Mouse (Mus musculus) cerebellum, adult 2 months (tissue): ENCODE measurements around the gene Sox18. TPM values are rescaled to one million over a fixed set of nuclear protein-coding genes. Genes with fewer than 3 reads are reported as not detected.

Source experiments
- DNase-seq, 2 experiments: peaks; one replicate each; pipeline ENCODE4 v3.0.0; 2021
- H3K27ac ChIP-seq: fragments of 200-500 bp; 2 replicates; pipeline ENCODE4 v1.5.1; 2012; ENCODE audit warnings: low read length, control low read depth, inconsistent platforms; ENCODE audit not compliant: insufficient read depth
- H3K27me3 ChIP-seq: fragments of 200-500 bp; 2 replicates; pipeline ENCODE4 v1.6.1; 2012; ENCODE audit warnings: inconsistent platforms, mild to moderate bottlenecking, low read length, moderate library complexity; ENCODE audit not compliant: control insufficient read depth, insufficient read depth
- H3K4me1 ChIP-seq: fragments of 200-500 bp; 2 replicates; pipeline ENCODE4 v1.6.1; 2011; ENCODE audit warnings: low read length; ENCODE audit not compliant: control insufficient read depth, insufficient read depth
- H3K4me3 ChIP-seq: fragments of 200-500 bp; replicated peaks from 2 replicates; pipeline ENCODE3; 2011; ENCODE audit warnings: mild to moderate bottlenecking, low read depth, low read length, control low read depth; ENCODE audit not compliant: insufficient read depth
- CTCF ChIP-seq: fragments of 200-500 bp; IDR thresholded peaks from 2 replicates; pipeline ENCODE4 v1.5.1; 2011; ENCODE audit warnings: low read depth, mild to moderate bottlenecking, control low read depth, low read length, moderate library complexity, borderline replicate concordance; ENCODE audit not compliant: insufficient read depth
- POLR2A ChIP-seq: fragments of 200-500 bp; IDR thresholded peaks from 2 replicates; pipeline ENCODE4 v1.6.1; 2011; ENCODE audit warnings: low read length, control low read depth, borderline replicate concordance; ENCODE audit not compliant: insufficient read depth
- WGBS: fragments of 180-500 bp; shearing (Covaris S2); methylation state at CpG from one replicate; pipeline ENCODE4 v1.1.7; 2018; 5-methylcytosine and 5-hydroxymethylcytosine counted together
- polyA plus RNA-seq: library from polyadenylated mRNA; depleted of rRNA; stranded (reverse); fragments of >200 nt; gene quantifications from 2 replicates; pipeline ENCODE4 v1.2.3, GENCODE M21; 2012

Sox18 gene
- polyA plus RNA-seq, 1 experiment = 17.8 TPM

DNA sequence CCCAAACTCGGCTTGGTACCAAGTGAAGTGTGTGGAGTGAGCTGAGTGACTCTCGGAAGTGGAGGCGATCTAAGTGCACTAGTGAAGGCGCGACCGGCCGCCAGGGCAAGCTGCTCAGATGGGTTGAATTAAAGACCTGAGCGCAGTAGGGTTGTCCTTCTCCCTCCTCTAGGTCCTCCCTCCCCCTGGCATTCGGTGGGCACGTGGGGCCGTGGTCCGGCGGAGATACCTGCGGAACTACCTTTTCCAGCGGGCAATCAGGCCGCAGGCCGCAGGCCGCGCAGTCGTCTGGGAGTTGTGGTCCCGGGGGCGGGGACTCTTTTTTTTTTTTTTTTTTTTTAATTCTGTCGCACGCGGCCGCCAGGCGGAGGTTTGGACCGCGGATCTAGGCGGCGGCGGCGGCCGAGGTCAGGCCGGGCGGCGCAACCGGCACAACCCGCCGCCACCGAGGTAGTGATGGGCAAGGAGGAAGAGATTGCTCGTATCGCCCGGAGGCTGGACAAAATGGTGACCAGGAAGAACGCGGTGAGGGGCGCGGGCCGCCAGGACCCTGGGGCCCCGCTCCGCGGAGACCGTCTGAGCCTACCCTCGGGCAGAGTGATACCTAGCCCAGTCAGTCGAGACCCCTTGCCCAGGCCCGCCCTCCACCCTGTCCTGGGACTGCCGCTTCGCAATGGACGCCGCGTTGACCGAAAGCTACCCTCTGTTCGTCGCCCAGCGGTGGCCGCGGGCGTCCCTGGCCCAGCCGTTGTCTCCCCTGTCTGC, 8.7 kb upstream of the Sox18 start, which contains the start of gene Tcea2:
Gene Tcea2 (plus strand): TSS at position 360 of the 765 bp plus-strand sequence.
- Histone ChIP-seq H3K4me3 (peak within 1 kb of the TSS; percentile 95), H3K4me1 (peaks cover 13% of the 10 kb centered on the region; the same call in 1 of the 2 replicates), H3K27me3 (no peaks in the 10 kb centered on the region), H3K27ac (peak within 1 kb of the TSS; percentile 85)
- DNase-seq = peak; percentile 84 to 86
- TF ChIP-seq POLR2A (peak; percentile 49; the same call in 1 of the 2 replicates), CTCF (no peak)
- WGBS = under 1% methylated on average over 69 of the region's 69 CpGs

DNA sequence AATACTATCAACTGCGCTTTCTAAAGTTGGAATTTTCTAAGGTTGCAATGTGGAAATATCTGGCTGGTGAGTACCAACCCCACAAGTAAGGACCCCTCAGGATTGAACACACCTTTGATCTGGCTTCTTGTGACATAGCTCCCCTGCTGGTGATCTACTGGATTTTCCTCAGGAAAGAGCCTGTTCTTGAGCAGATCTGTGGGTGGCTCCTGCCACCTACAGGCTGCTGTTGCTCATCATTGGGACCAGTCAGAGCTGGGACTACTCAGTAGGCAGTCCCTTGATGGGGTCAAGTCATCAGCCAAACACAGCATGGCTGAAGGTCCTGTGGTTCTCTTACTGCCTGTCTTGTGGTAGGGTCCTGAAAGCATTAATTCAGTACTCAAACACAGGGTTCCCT, 7.3 kb upstream of the Sox18 start:
- no peaks in the 10 kb centered on the region for H3K27me3 ChIP-seq
- no peak overlapping the region for H3K27ac ChIP-seq
- DNase-seq = peak; percentile 67 to 76
- 83% methylated on average over 1 of the region's 1 CpGs for WGBS
- H3K4me1 ChIP-seq = peaks cover 13% of the 10 kb centered on the region; the same call in 1 of the 2 replicates
- TF ChIP-seq POLR2A = no peak
- peak; percentile 87 for TF ChIP-seq CTCF
- no peak overlapping the region for H3K4me3 ChIP-seq

DNA sequence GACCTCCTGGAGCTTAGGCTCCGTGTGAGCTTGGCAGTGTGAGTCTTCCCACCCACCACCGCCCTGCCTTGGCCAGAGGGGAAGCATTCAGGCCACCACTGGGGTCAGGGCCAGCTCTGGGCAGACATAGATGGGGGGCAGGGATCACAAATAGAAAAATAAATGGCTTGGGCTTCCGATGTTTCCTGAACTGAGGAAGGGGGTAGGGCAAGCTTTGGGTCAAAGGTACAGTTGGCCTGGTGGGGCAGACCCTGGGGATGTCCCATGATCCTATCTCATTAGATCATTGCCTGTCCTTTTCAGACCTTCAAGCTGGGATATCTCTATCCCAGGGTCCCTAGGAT, 6.3 kb upstream of the Sox18 start:
- Histone ChIP-seq H3K4me1 (peaks cover 13% of the 10 kb centered on the region; the same call in 1 of the 2 replicates), H3K4me3 (no peak overlapping the region), H3K27me3 (no peaks in the 10 kb centered on the region), H3K27ac (no peak overlapping the region)
- WGBS = 33% methylated on average over 3 of the region's 3 CpGs
- TF ChIP-seq CTCF = no peak
- TF ChIP-seq POLR2A = no peak
- no peak for DNase-seq

DNA sequence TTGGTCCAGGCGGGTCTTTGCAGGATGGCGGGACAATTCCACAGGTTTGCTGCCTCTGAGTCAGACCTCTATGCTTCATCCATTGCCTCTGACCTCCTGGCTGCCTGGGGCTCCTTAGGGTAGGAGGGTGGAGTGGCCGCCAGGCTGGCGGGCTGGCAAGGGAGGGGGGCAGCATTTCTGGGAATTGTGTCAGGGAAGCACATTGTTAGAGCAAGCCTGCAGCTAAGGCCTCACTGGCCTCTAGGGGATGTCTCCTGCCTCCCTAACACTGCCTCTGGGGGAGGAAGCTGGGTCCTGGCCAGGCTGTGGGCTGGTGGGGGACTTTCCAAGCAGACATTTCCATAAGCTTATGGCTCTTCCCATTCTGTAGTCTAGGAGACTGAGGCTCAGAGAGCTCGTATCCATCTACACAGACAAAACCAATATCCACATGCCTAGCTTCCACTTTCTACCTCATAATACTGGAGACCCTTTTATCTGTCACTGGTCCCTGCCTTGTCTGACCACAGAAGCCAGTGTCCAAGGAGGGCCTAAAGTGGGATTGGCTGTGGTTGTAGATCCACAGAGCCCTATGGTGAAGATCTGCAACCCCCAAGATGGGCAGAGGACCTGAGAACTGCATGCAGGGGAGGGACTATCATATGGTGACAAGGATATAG, 5.8 kb upstream of the Sox18 start:
- H3K27ac ChIP-seq = no peak overlapping the region
- WGBS = 71% methylated on average over 5 of the region's 5 CpGs
- H3K27me3 ChIP-seq = no peaks in the 10 kb centered on the region
- DNase-seq = no peak
- H3K4me3 ChIP-seq = no peak overlapping the region
- peaks cover 13% of the 10 kb centered on the region; the same call in 1 of the 2 replicates for H3K4me1 ChIP-seq
- TF ChIP-seq CTCF = no peak
- TF ChIP-seq POLR2A = no peak

GRCm38 (mm10) chr2:181676424-181676823, 5.0 kb upstream of the Sox18 start:
- H3K27me3 ChIP-seq = peaks cover 2% of the 10 kb centered on the region; the same call in 1 of the 2 replicates
- 63% methylated on average over 2 of the region's 2 CpGs for WGBS
- TF ChIP-seq CTCF (no peak), POLR2A (no peak)
- no peak overlapping the region for H3K27ac ChIP-seq
- DNase-seq = no peak
- H3K4me3 ChIP-seq = no peak overlapping the region
- H3K4me1 ChIP-seq = peaks cover 13% of the 10 kb centered on the region; the same call in 1 of the 2 replicates

GRCm38 (mm10) chr2:181675454-181675853, 4.0 kb upstream of the Sox18 start:
- WGBS = 4% methylated on average over 14 of the region's 14 CpGs
- Histone ChIP-seq H3K4me3 (no peak overlapping the region), H3K27me3 (peaks cover 2% of the 10 kb centered on the region; the same call in 1 of the 2 replicates), H3K27ac (no peak overlapping the region), H3K4me1 (peaks cover 10% of the 10 kb centered on the region; the same call in 1 of the 2 replicates)
- peak; percentile 42 to 58 for DNase-seq
- TF ChIP-seq POLR2A = no peak
- no peak for TF ChIP-seq CTCF

DNA sequence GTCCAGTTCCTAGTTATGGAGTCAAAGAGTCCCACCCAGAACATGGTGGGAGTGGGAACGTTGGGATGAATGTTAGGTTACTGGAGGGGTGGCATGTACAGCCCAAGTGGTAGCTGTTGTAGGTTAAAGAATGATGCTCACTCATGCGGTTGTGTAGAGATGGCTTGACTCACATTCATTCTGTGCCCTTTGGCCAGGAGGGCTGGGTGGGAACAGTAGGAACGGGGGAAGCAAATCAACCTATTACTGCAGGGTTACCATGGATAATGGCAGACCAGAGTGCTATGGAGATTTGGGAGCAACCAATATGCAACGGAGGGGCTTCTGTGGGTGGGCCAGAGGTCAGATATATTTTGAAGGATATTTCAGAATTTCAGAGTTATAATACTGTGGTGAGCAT, 3.5 kb upstream of the Sox18 start:
- no peak for DNase-seq
- H3K4me3 ChIP-seq = no peak overlapping the region
- 83% methylated on average over 4 of the region's 4 CpGs for WGBS
- peaks cover 2% of the 10 kb centered on the region; the same call in 1 of the 2 replicates for H3K27me3 ChIP-seq
- peaks cover 10% of the 10 kb centered on the region; the same call in 1 of the 2 replicates for H3K4me1 ChIP-seq
- TF ChIP-seq POLR2A (no peak), CTCF (no peak)
- H3K27ac ChIP-seq = no peak overlapping the region

- Histone ChIP-seq H3K27ac (no peak overlapping the region), H3K4me1 (0 out of 2 replicates have a peak, but pooled peaks cover 7% of the 10 kb centered on the region), H3K27me3 (peaks cover 2% of the 10 kb centered on the region; the same call in 1 of the 2 replicates), H3K4me3 (no peak overlapping the region)
- no peak for DNase-seq
- TF ChIP-seq CTCF (no peak), POLR2A (no peak)
- WGBS = 29% methylated on average over 1 of the region's 1 CpGs
These were observed 2.1 kb upstream of the Sox18 start for GRCm38 (mm10) chr2:181673501-181673900.
